Mouse (Mus musculus): ENCODE results near the gene Tomm22. TPM values are rescaled to one million over a fixed set of nuclear protein-coding genes. Genes with fewer than 3 reads are reported as not detected.

Tomm22 gene
- polyA plus RNA-seq, 1 experiment from 2014 or later = 116 TPM

Other genes with a start within 250 kb of the Tomm22 start
- 4.2 and 4.8 TPM in 2 replicates for gene Csnk1e, start 215.3 kb upstream of the Tomm22 start, polyA plus RNA-seq (2015; fragmentation: Nextera tagmentation; extraction: Ambion mirVana)
- not detected in 2 replicates for gene Kcnj4, start 165.6 kb upstream of the Tomm22 start, polyA plus RNA-seq (2015; fragmentation: Nextera tagmentation; extraction: Ambion mirVana)
- gene Kdelr3, start 154.4 kb upstream of the Tomm22 start, polyA plus RNA-seq (2015; fragmentation: Nextera tagmentation; extraction: Ambion mirVana) = 5.0 and 5.2 TPM in 2 replicates
- 11.3 TPM in 2 replicates for gene Ddx17, start 124.1 kb upstream of the Tomm22 start, polyA plus RNA-seq (2015; fragmentation: Nextera tagmentation; extraction: Ambion mirVana)
- gene Dmc1, start 65.8 kb upstream of the Tomm22 start, polyA plus RNA-seq (2015; fragmentation: Nextera tagmentation; extraction: Ambion mirVana) = 0.25 and 0.26 TPM in 2 replicates
- 0.14 and 0.15 TPM in 2 replicates for gene Fam227a, start 11.9 kb upstream of the Tomm22 start, polyA plus RNA-seq (2015; fragmentation: Nextera tagmentation; extraction: Ambion mirVana)
- 10.2 and 11.8 TPM in 2 replicates for gene Cby1, start 11.7 kb upstream of the Tomm22 start, polyA plus RNA-seq (2015; fragmentation: Nextera tagmentation; extraction: Ambion mirVana)
- 19.2 and 21.6 TPM in 2 replicates for gene Josd1, start 17.1 kb downstream of the Tomm22 start, polyA plus RNA-seq (2015; fragmentation: Nextera tagmentation; extraction: Ambion mirVana)
- gene Gtpbp1, start 20.0 kb downstream of the Tomm22 start, polyA plus RNA-seq (2015; fragmentation: Nextera tagmentation; extraction: Ambion mirVana) = 26.2 and 28.5 TPM in 2 replicates
- 3.0 and 3.1 TPM in 2 replicates for gene Sun2, start 71.7 kb downstream of the Tomm22 start, polyA plus RNA-seq (2015; fragmentation: Nextera tagmentation; extraction: Ambion mirVana)
- 7.2 and 8.3 TPM in 2 replicates for gene Dnal4, start 107.0 kb downstream of the Tomm22 start, polyA plus RNA-seq (2015; fragmentation: Nextera tagmentation; extraction: Ambion mirVana)
- 0.07 and 0.14 TPM in 2 replicates for gene Nptxr, start 133.9 kb downstream of the Tomm22 start, polyA plus RNA-seq (2015; fragmentation: Nextera tagmentation; extraction: Ambion mirVana)
- gene Npcd, start 163.4 kb downstream of the Tomm22 start, polyA plus RNA-seq (2015; fragmentation: Nextera tagmentation; extraction: Ambion mirVana) = not detected in 2 replicates
- 5.8 and 6.3 TPM in 2 replicates for gene Cbx6, start 163.8 kb downstream of the Tomm22 start, polyA plus RNA-seq (2015; fragmentation: Nextera tagmentation; extraction: Ambion mirVana)
- gene Apobec3, start 220.8 kb downstream of the Tomm22 start, polyA plus RNA-seq (2015; fragmentation: Nextera tagmentation; extraction: Ambion mirVana) = 33.1 and 35.2 TPM in 2 replicates

All from liver, embryonic 16.5 days (tissue).